Mouse (Mus musculus) natural killer cell, adult 2 months (primary cell): ENCODE results near the gene Wdr54.
A peak's percentile ranks its signal among the peaks of the same experiment; 100 is the strongest.

ENCODE experiments used
- DNase-seq, 2 experiments: peaks; one replicate each; pipeline ENCODE4 v3.0.0; 2022; ENCODE audit warnings: low spot score in 2 of 2

The Wdr54 gene

GRCm38 (mm10) chr6:83131469-83132034, 24.6 kb downstream of the Wdr54 start:
- DNase-seq: no peak

- no peak for DNase-seq
Measured at GRCm38 (mm10) chr6:83127419-83127818, 28.8 kb downstream of the Wdr54 start.

GRCm38 (mm10) chr6:83125331-83125730, 30.9 kb downstream of the Wdr54 start, which contains the start of gene Ino80b:
Ino80b (minus strand) TSS chr6:83125431.
- DNase-seq: no peak

- DNase-seq: peak; percentile 90 to 93
Measured at GRCm38 (mm10) chr6:83124851-83125312, 31.3 kb downstream of the Wdr54 start.

GRCm38 (mm10) chr6:83122961-83123360, 33.2 kb downstream of the Wdr54 start:
- DNase-seq: no peak

- DNase-seq: no peak
Measured at GRCm38 (mm10) chr6:83121863-83122710, 34.1 kb downstream of the Wdr54 start.

- peak; percentile 95 for DNase-seq
Measured at GRCm38 (mm10) chr6:83120930-83121862, 35.0 kb downstream of the Wdr54 start, which contains the start of gene Wbp1. Wbp1 (minus strand) TSS chr6:83121559.

- no peak for DNase-seq
Measured at GRCm38 (mm10) chr6:83119734-83120051, 36.5 kb downstream of the Wdr54 start.

GRCm38 (mm10) chr6:83118825-83119733, 37.1 kb downstream of the Wdr54 start:
- DNase-seq: no peak

- no peak for DNase-seq
Measured at GRCm38 (mm10) chr6:83118369-83118768, 37.8 kb downstream of the Wdr54 start.

- DNase-seq: no peak
Measured at GRCm38 (mm10) chr6:83117616-83118015, 38.6 kb downstream of the Wdr54 start.

- no peak for DNase-seq
Measured at GRCm38 (mm10) chr6:83117165-83117438, 39.1 kb downstream of the Wdr54 start.

GRCm38 (mm10) chr6:83116373-83117164, 39.6 kb downstream of the Wdr54 start:
- no peak for DNase-seq

GRCm38 (mm10) chr6:83115682-83116372, 40.4 kb downstream of the Wdr54 start:
- DNase-seq: no peak

- peak; percentile 91 for DNase-seq
Measured at GRCm38 (mm10) chr6:83115011-83115671, 41.1 kb downstream of the Wdr54 start, which contains the start of gene Mogs. Mogs (plus strand) TSS chr6:83115496.

- no peak for DNase-seq
Measured at GRCm38 (mm10) chr6:83111510-83112136, 44.6 kb downstream of the Wdr54 start.

GRCm38 (mm10) chr6:83108762-83109668, 47.2 kb downstream of the Wdr54 start, which contains the start of gene Mrpl53:
Mrpl53 (plus strand) TSS chr6:83109040.
- DNase-seq: peak; percentile 63 to 67
